Mouse (Mus musculus) midbrain, postnatal 0 days (tissue): ENCODE results near the gene Sobp. TPM values are rescaled to one million over a fixed set of nuclear protein-coding genes. Genes with fewer than 3 reads are reported as not detected.
A peak's percentile ranks its signal among the peaks of the same experiment; 100 is the strongest.

ENCODE experiments used
- ATAC-seq: fragments of 200-750 bp; cut with Nextera tagmentation; 2 replicates; pipeline ENCODE4 v1.8.0; 2017; ENCODE audit warnings: moderate number of reproducible peaks, mild to moderate bottlenecking, moderate TSS enrichment, moderate library complexity; ENCODE audit not compliant: low FRiP score
- DNase-seq: peaks from one replicate; pipeline ENCODE4 v3.0.0-alpha.2; 2015; ENCODE audit warnings: low spot score
- H3K27ac ChIP-seq: fragments of 300-500 bp; sonication (generic); 2 replicates; pipeline ENCODE4 v1.5.1; 2014; ENCODE audit warnings: low read depth, mild to moderate bottlenecking, low read length, mixed read lengths
- H3K27me3 ChIP-seq: fragments of 300-500 bp; sonication (generic); 2 replicates; pipeline ENCODE4 v1.6.1; 2014; ENCODE audit warnings: low read length, control low read depth, mixed read lengths; ENCODE audit not compliant: insufficient read depth
- H3K36me3 ChIP-seq: fragments of 300-500 bp; sonication (generic); 2 replicates; pipeline ENCODE4 v1.6.1; 2014; ENCODE audit warnings: low read length, control low read depth, mixed read lengths; ENCODE audit not compliant: insufficient read depth
- H3K4me1 ChIP-seq: fragments of 300-500 bp; sonication (generic); 2 replicates; pipeline ENCODE4 v1.6.1; 2014; ENCODE audit warnings: mild to moderate bottlenecking, control low read depth, antibody characterized with exemption, low read length, mixed read lengths; ENCODE audit not compliant: insufficient read depth
- H3K4me2 ChIP-seq: fragments of 300-500 bp; sonication (generic); 2 replicates; pipeline ENCODE4 v1.6.1; 2014; ENCODE audit warnings: low read depth, mild to moderate bottlenecking, low read length, mixed read lengths; ENCODE audit not compliant: poor library complexity, severe bottlenecking
- H3K4me3 ChIP-seq: fragments of 300-500 bp; sonication (generic); 2 replicates; pipeline ENCODE4 v1.5.1; 2014; ENCODE audit warnings: low read depth, mild to moderate bottlenecking, low read length, moderate library complexity
- H3K9ac ChIP-seq: fragments of 300-500 bp; sonication (generic); replicated peaks from 2 replicates; pipeline ENCODE4 v1.6.1; 2014; ENCODE audit warnings: mild to moderate bottlenecking, low read length, moderate library complexity, mixed read lengths; ENCODE audit not compliant: poor library complexity, severe bottlenecking
- H3K9me3 ChIP-seq: fragments of 300-500 bp; sonication (generic); 2 replicates; pipeline ENCODE4 v1.6.1; 2016; ENCODE audit warnings: low read length, control low read depth
- CTCF ChIP-seq: IDR thresholded peaks from 2 replicates; pipeline ENCODE4 v1.5.1; 2016; ENCODE audit warnings: antibody characterized with exemption, mild to moderate bottlenecking
- WGBS: fragments of 180-500 bp; shearing (Covaris S2); extraction: QIAGEN DNeasy Blood & Tissue Kit; methylation state at CpG from one replicate; pipeline ENCODE4 v1.1.7; 2014; 5-methylcytosine and 5-hydroxymethylcytosine counted together
- polyA plus RNA-seq: library from polyadenylated mRNA; unstranded; fragments of >200 nt; fragmentation: Nextera tagmentation; extraction: Ambion mirVana; gene quantifications from 2 replicates; pipeline ENCODE4 v1.2.1, GENCODE M21; 2015
- total RNA-seq: library from RNA; depleted of rRNA; stranded (reverse); fragments of >200 nt; gene quantifications from 2 replicates; pipeline ENCODE4 v1.2.3, GENCODE M21; 2014

Sobp gene
- total and polyA plus RNA-seq, 2 experiments from 2014 or later = 17.0 to 34.2 TPM

- H3K4me1 ChIP-seq = peaks cover 5% of the 10 kb centered on the region; the same call in 1 of the 2 replicates
- H3K36me3 ChIP-seq = no peaks in the 10 kb centered on the region
- H3K4me2 ChIP-seq = peak overlapping the region; percentile 88
- peak overlapping the region; percentile 97 for H3K4me3 ChIP-seq
- H3K27me3 ChIP-seq = no peaks in the 10 kb centered on the region
- WGBS = 0% methylated on average over 22 of the region's 38 CpGs
- TF ChIP-seq CTCF = no peak
- peak overlapping the region; percentile 91 for H3K9ac ChIP-seq
- DNase-seq (no peak), ATAC-seq (peak; percentile 71)
- H3K27ac ChIP-seq = peak overlapping the region; percentile 96
- H3K9me3 ChIP-seq = no peaks in the 10 kb centered on the region
Observed at GRCm38 (mm10) chr10:43173828-43174325, 453 bp downstream of the Sobp start.

- DNase-seq (peak; percentile 62), ATAC-seq (peak; percentile 67)
- no peaks in the 10 kb centered on the region for H3K36me3 ChIP-seq
- H3K4me2 ChIP-seq = peak overlapping the region; percentile 88
- peak overlapping the region; percentile 91 for H3K9ac ChIP-seq
- peak overlapping the region; percentile 97 for H3K4me3 ChIP-seq
- peaks cover 5% of the 10 kb centered on the region; the same call in 1 of the 2 replicates for H3K4me1 ChIP-seq
- no peaks in the 10 kb centered on the region for H3K27me3 ChIP-seq
- peak overlapping the region; percentile 96 for H3K27ac ChIP-seq
- no peaks in the 10 kb centered on the region for H3K9me3 ChIP-seq
- TF ChIP-seq CTCF = peak; percentile 31; the same call in 1 of the 2 replicates
- WGBS = under 1% methylated on average over 53 of the region's 53 CpGs
Observed at GRCm38 (mm10) chr10:43173141-43173827, 1.0 kb downstream of the Sobp start.

- 2% methylated on average over 8 of the region's 8 CpGs for WGBS
Observed at GRCm38 (mm10) chr10:43172554-43172953, 1.8 kb downstream of the Sobp start.

DNA sequence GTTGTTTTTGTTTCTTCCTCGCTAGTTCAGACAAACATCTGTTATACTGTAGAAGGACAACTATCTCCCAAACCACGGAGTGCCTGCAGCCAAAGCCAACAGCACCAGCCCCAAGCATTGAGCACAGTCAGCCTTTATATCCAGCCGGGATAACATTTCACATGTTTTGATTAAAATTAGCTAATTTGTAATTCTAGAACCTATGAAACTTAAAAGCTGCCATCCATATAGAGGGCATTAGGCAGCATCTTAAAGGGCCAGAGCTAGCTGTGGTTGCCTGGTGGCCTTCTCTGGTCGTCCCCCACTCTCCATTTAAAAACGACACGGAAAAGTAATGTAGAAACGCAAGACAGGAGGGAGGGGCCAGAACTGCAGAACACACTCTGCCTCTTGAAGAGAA, 2.3 kb downstream of the Sobp start:
- peaks cover 5% of the 10 kb centered on the region; the same call in 1 of the 2 replicates for H3K4me1 ChIP-seq
- H3K4me3 ChIP-seq = peak overlapping the region; percentile 97
- no peaks in the 10 kb centered on the region for H3K27me3 ChIP-seq
- WGBS = 2% methylated on average over 7 of the region's 7 CpGs
- peak overlapping the region; percentile 88 for H3K4me2 ChIP-seq
- no peak for ATAC-seq
- peak overlapping the region; percentile 67; the same call in 1 of the 2 replicates for H3K9ac ChIP-seq
- no peaks in the 10 kb centered on the region for H3K9me3 ChIP-seq
- H3K36me3 ChIP-seq = no peaks in the 10 kb centered on the region
- TF ChIP-seq CTCF = no peak
- no peak overlapping the region for H3K27ac ChIP-seq
- no peak for DNase-seq

More at GRCm38 (mm10) chr10:43172554-43172953, 1.8 kb downstream of the Sobp start:
- Histone ChIP-seq H3K9ac (peak overlapping the region; percentile 91), H3K4me1 (peaks cover 5% of the 10 kb centered on the region; the same call in 1 of the 2 replicates), H3K4me3 (peak overlapping the region; percentile 97), H3K27me3 (no peaks in the 10 kb centered on the region), H3K9me3 (no peaks in the 10 kb centered on the region), H3K4me2 (peak overlapping the region; percentile 88), H3K27ac (peak overlapping the region; percentile 96), H3K36me3 (no peaks in the 10 kb centered on the region)
- no peak for DNase-seq
- no peak for ATAC-seq
- TF ChIP-seq CTCF = no peak

- Histone ChIP-seq H3K4me3 (peak overlapping the region; percentile 97), H3K9me3 (no peaks in the 10 kb centered on the region), H3K36me3 (no peaks in the 10 kb centered on the region), H3K4me2 (peak overlapping the region; percentile 88), H3K27me3 (no peaks in the 10 kb centered on the region), H3K4me1 (peaks cover 5% of the 10 kb centered on the region; the same call in 1 of the 2 replicates), H3K9ac (peak overlapping the region; percentile 67), H3K27ac (no peak overlapping the region)
- no peak for ATAC-seq
- TF ChIP-seq CTCF = no peak
- no peak for DNase-seq
- 3% methylated on average over 8 of the region's 8 CpGs for WGBS
Observed at GRCm38 (mm10) chr10:43171106-43171505, 3.2 kb downstream of the Sobp start.

DNA sequence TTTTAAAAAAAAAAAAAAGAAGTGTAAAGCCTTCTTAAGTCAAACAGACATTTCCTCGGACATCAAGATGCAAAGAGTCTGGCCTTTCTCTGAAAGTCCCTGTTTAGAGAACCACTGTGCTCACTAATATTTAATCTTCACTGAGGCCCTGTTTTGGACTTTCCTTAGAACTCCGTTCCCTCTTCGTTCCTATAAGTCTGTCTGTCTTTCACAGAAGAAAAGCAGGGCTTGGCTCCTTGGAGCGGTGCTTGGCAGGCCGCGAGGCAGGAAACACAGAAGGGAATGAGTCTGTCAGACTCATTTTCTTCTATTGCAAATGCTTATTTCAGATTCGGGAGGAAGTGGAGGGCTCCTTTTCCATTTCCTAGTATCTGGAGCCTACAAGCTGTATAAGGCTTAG, 5.5 kb downstream of the Sobp start:
- WGBS = 56% methylated on average over 7 of the region's 7 CpGs
- no peaks in the 10 kb centered on the region for H3K36me3 ChIP-seq
- no peaks in the 10 kb centered on the region for H3K27me3 ChIP-seq
- DNase-seq (no peak), ATAC-seq (no peak)
- H3K4me2 ChIP-seq = peak overlapping the region; percentile 15; the same call in 1 of the 2 replicates
- H3K9ac ChIP-seq = no peak overlapping the region
- no peaks in the 10 kb centered on the region for H3K9me3 ChIP-seq
- no peak overlapping the region for H3K4me3 ChIP-seq
- no peak overlapping the region for H3K27ac ChIP-seq
- TF ChIP-seq CTCF = no peak
- peaks cover 5% of the 10 kb centered on the region; the same call in 1 of the 2 replicates for H3K4me1 ChIP-seq
